Mouse (Mus musculus) testis, adult 2 months (tissue): ENCODE data around the gene Fxr2.

Source experiments
- CTCF ChIP-seq: fragments of 200-500 bp; IDR thresholded peaks from 2 replicates; pipeline ENCODE4 v1.5.1; 2012; ENCODE audit warnings: low read depth, mild to moderate bottlenecking, inconsistent platforms, low read length, moderate library complexity; ENCODE audit not compliant: control insufficient read depth, insufficient read depth, insufficient replicate concordance
- POLR2A ChIP-seq: fragments of 200-500 bp; IDR thresholded peaks from 2 replicates; pipeline ENCODE4 v1.6.1; 2012; ENCODE audit warnings: low read depth, mild to moderate bottlenecking, inconsistent platforms, low read length, moderate library complexity; ENCODE audit not compliant: control insufficient read depth

GRCm38 (mm10) chr11:69686377-69686776 lies 53.6 kb downstream of the Fxr2 start:
- TF ChIP-seq POLR2A (no peak), CTCF (no peak)
